ENCODE assay signal across 12 mouse cellular contexts in genomic region chr17:16157711-16158110, GRCm38 (mm10).
DNase-seq lines count a peak whose midpoint lies in the region; ATAC-seq lines count a peak whose summit lies in the region.
"Had no signal": no experiment of that assay in that cellular context is flagged by ENCODE, and none has a peak within 500 bp of the region (broad histone marks: within the 10 kb centered on the region; RNA-seq: fewer than 3 reads in every experiment).

No protein-coding gene starts in this region.

- no peaks in the 10 kb centered on the region for H3K9me3 ChIP-seq in forebrain, embryonic 13.5 days (replicated peaks)
- H3K9me3 ChIP-seq in forebrain, embryonic 10.5 days = no peaks in the 10 kb centered on the region
- no peaks in the 10 kb centered on the region for H3K9me3 ChIP-seq in midbrain, embryonic 11.5 days (ENCODE audit: control insufficient read depth, low read length)
- H3K9me3 ChIP-seq in midbrain, embryonic 16.5 days (replicated peaks; ENCODE audit: control insufficient read depth, low read length, poor library complexity, severe bottlenecking) = no peaks in the 10 kb centered on the region
- H3K9me3 ChIP-seq in hindbrain, embryonic 16.5 days (ENCODE audit: control insufficient read depth, low read length) = no peaks in the 10 kb centered on the region
- H3K9me3 ChIP-seq in neural tube, embryonic 14.5 days (ENCODE audit: control insufficient read depth, low read length) = no peaks in the 10 kb centered on the region
- H3K9me3 ChIP-seq: G1E had no signal

- H3K9ac ChIP-seq in forebrain, embryonic 13.5 days = no peak overlapping the region
- no peak overlapping the region for H3K9ac ChIP-seq in midbrain, embryonic 11.5 days (ENCODE audit: low read length)
- no peak overlapping the region for H3K9ac ChIP-seq in midbrain, embryonic 16.5 days (ENCODE audit: low read depth, low read length)
- H3K9ac ChIP-seq in hindbrain, embryonic 16.5 days (ENCODE audit: low read depth, low read length) = no peak overlapping the region
- no peak overlapping the region for H3K9ac ChIP-seq in neural tube, embryonic 14.5 days (replicated peaks; ENCODE audit: low read depth, low read length)

- ATAC-seq in forebrain, embryonic 13.5 days = 0 out of 2 replicates have a peak, but pooled peaks have one; percentile 21
- peak; percentile 89 for ATAC-seq in midbrain, embryonic 11.5 days (ENCODE audit: low FRiP score)
- ATAC-seq in midbrain, embryonic 16.5 days = no peak
- peak; percentile 60; the same call in 1 of the 2 replicates for ATAC-seq in hindbrain, embryonic 16.5 days
- peak; percentile 72; the same call in 1 of the 2 replicates for ATAC-seq in neural tube, embryonic 14.5 days (ENCODE audit: low read depth)

- DNase-seq in forebrain, embryonic 10.5 days (ENCODE audit: extremely low spot score, low spot score) = no peak
- peak; percentile 84 for DNase-seq in midbrain, embryonic 11.5 days (ENCODE audit: low spot score, missing footprints)
- DNase-seq in urinary bladder, postnatal 10 days (ENCODE audit: low spot score) = no peak
- no peak for DNase-seq in thymus, postnatal 0 days (ENCODE audit: low spot score)
- DNase-seq: layer of hippocampus, adult 9-11 months; liver had no signal

- no peak overlapping the region for H3K27ac ChIP-seq in forebrain, embryonic 13.5 days
- no peak overlapping the region for H3K27ac ChIP-seq in forebrain, embryonic 10.5 days
- no peak overlapping the region for H3K27ac ChIP-seq in midbrain, embryonic 11.5 days (ENCODE audit: low read depth, low read length)
- no peak overlapping the region for H3K27ac ChIP-seq in midbrain, embryonic 16.5 days (ENCODE audit: low read length)
- no peak overlapping the region for H3K27ac ChIP-seq in hindbrain, embryonic 16.5 days (ENCODE audit: low read depth, low read length)
- no peak overlapping the region for H3K27ac ChIP-seq in neural tube, embryonic 14.5 days (ENCODE audit: low read depth, low read length)
- H3K27ac ChIP-seq: macrophage had no signal

- no peaks in the 10 kb centered on the region for H3K36me3 ChIP-seq in forebrain, embryonic 13.5 days (ENCODE audit: poor library complexity, severe bottlenecking)
- H3K36me3 ChIP-seq in forebrain, embryonic 10.5 days (replicated peaks) = no peaks in the 10 kb centered on the region
- no peaks in the 10 kb centered on the region for H3K36me3 ChIP-seq in midbrain, embryonic 11.5 days (ENCODE audit: control insufficient read depth, insufficient read depth, low read length)
- no peaks in the 10 kb centered on the region for H3K36me3 ChIP-seq in midbrain, embryonic 16.5 days (ENCODE audit: control insufficient read depth, insufficient read depth, low read length)
- no peaks in the 10 kb centered on the region for H3K36me3 ChIP-seq in hindbrain, embryonic 16.5 days (ENCODE audit: control insufficient read depth, insufficient read depth, low read length)
- no peaks in the 10 kb centered on the region for H3K36me3 ChIP-seq in neural tube, embryonic 14.5 days (ENCODE audit: control insufficient read depth, insufficient read depth, low read length)
- H3K36me3 ChIP-seq: G1E had no signal

- WGBS in forebrain, embryonic 13.5 days = 56% methylated on average over 6 of the region's 6 CpGs
- WGBS in forebrain, embryonic 10.5 days = 53% methylated on average over 6 of the region's 6 CpGs
- 27% methylated on average over 6 of the region's 6 CpGs for WGBS in midbrain, embryonic 11.5 days
- WGBS in midbrain, embryonic 16.5 days = 20% methylated on average over 6 of the region's 6 CpGs
- 17% methylated on average over 6 of the region's 6 CpGs for WGBS in hindbrain, embryonic 16.5 days
- 27% methylated on average over 6 of the region's 6 CpGs for WGBS in neural tube, embryonic 14.5 days

- H3K4me2 ChIP-seq in forebrain, embryonic 13.5 days = no peak overlapping the region
- no peak overlapping the region for H3K4me2 ChIP-seq in midbrain, embryonic 11.5 days
- no peak overlapping the region for H3K4me2 ChIP-seq in midbrain, embryonic 16.5 days (ENCODE audit: low read length)
- H3K4me2 ChIP-seq in hindbrain, embryonic 16.5 days (ENCODE audit: low read length) = no peak overlapping the region
- no peak overlapping the region for H3K4me2 ChIP-seq in neural tube, embryonic 14.5 days (ENCODE audit: low read depth, low read length)

- no peak overlapping the region for H3K4me3 ChIP-seq in forebrain, embryonic 13.5 days
- no peak overlapping the region for H3K4me3 ChIP-seq in forebrain, embryonic 10.5 days
- H3K4me3 ChIP-seq in midbrain, embryonic 11.5 days (ENCODE audit: low read depth, low read length) = no peak overlapping the region
- H3K4me3 ChIP-seq in midbrain, embryonic 16.5 days (ENCODE audit: low read depth, low read length) = no peak overlapping the region
- no peak overlapping the region for H3K4me3 ChIP-seq in hindbrain, embryonic 16.5 days (ENCODE audit: low read length)
- no peak overlapping the region for H3K4me3 ChIP-seq in neural tube, embryonic 14.5 days (ENCODE audit: low read depth, low read length)

- no peaks in the 10 kb centered on the region for H3K4me1 ChIP-seq in forebrain, embryonic 13.5 days
- H3K4me1 ChIP-seq in forebrain, embryonic 10.5 days = peaks cover 7% of the 10 kb centered on the region
- peaks cover 5% of the 10 kb centered on the region; the same call in 1 of the 2 replicates for H3K4me1 ChIP-seq in midbrain, embryonic 11.5 days (ENCODE audit: control insufficient read depth, insufficient read depth, low read length)
- no peaks in the 10 kb centered on the region for H3K4me1 ChIP-seq in midbrain, embryonic 16.5 days (ENCODE audit: control insufficient read depth, insufficient read depth, low read length)
- no peaks in the 10 kb centered on the region for H3K4me1 ChIP-seq in hindbrain, embryonic 16.5 days (ENCODE audit: control insufficient read depth, insufficient read depth, low read depth, low read length)
- H3K4me1 ChIP-seq in neural tube, embryonic 14.5 days (ENCODE audit: control insufficient read depth, insufficient read depth, low read length) = no peaks in the 10 kb centered on the region

- H3K27me3 ChIP-seq in forebrain, embryonic 13.5 days = no peaks in the 10 kb centered on the region
- no peaks in the 10 kb centered on the region for H3K27me3 ChIP-seq in forebrain, embryonic 10.5 days (ENCODE audit: poor library complexity, severe bottlenecking)
- H3K27me3 ChIP-seq in midbrain, embryonic 11.5 days (ENCODE audit: control insufficient read depth, insufficient read depth, low read length) = no peaks in the 10 kb centered on the region
- H3K27me3 ChIP-seq in midbrain, embryonic 16.5 days (ENCODE audit: control insufficient read depth, insufficient read depth, low read depth, low read length) = no peaks in the 10 kb centered on the region
- no peaks in the 10 kb centered on the region for H3K27me3 ChIP-seq in hindbrain, embryonic 16.5 days (replicated peaks; ENCODE audit: control insufficient read depth, insufficient read depth, low read length)
- no peaks in the 10 kb centered on the region for H3K27me3 ChIP-seq in neural tube, embryonic 14.5 days (ENCODE audit: control insufficient read depth, insufficient read depth, low read length)
